Mouse (Mus musculus) spleen, adult 18-20 months (tissue): ENCODE results near the gene Iqsec1.

Experiments used
- DNase-seq, 2 experiments: peaks; one replicate each; pipeline ENCODE4 v3.0.0; 2022; ENCODE audit warnings: mixed read lengths in 2 of 2

The Iqsec1 gene

GRCm38 (mm10) chr6:90809960-90810362, 178.5 kb downstream of the Iqsec1 start:
- peak; percentile 57 to 58 for DNase-seq

DNA sequence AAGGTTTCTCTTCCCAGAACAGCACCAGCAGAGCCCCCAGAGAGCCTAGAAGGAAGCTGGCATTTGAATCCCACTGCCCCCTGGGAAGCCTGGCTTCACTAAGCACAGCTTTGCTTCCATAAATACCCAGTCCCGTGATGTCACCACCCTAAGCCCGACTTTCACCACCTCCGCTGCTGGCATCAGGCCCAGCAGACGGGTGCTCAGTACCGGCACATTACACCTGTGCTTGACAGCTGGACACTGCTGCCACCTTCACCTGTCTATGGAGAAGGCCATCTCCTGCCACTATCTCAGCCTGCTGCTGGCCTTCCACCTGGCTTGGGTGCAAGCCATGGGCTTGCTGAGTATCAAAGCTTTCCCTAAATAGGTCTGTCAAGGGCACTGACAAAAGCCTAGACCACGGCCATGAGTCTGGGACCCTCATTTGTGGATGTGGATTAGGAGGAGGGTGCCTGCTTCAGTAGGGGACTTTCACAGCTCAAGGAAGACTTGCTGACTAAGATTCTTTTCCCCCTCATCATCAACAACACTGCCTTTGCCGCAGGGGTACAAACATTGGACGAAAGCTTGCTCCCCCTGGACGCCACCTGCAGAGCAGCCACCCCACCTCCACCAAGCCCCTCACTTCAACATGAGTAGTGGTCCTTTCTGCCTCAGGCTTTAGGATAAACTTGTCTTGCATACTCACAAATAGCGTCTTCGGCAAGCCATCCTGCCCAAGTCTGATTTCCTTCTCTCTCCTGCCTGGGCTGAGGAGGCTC, 179.2 kb downstream of the Iqsec1 start:
- no peak for DNase-seq

DNA sequence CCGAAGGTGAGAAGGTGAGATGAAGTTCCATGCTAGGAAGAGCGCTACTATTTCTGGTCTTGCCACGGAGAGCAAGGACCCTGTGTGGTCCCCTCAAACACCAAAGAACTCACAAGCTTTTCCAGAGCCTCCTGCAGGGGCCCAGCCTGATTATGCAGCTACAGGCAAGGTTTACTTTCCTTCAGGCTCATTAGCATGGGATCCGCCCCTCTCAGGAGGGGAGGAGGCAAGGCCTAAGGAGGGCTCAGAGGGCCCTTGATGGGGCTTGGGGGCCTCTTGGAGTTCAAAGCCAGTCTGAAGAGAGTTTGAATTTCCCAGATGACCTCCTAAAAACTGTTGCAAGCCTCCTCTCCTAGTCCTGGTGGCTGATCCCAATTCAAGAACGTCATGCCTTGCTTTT, 179.9 kb downstream of the Iqsec1 start:
- no peak for DNase-seq

DNA sequence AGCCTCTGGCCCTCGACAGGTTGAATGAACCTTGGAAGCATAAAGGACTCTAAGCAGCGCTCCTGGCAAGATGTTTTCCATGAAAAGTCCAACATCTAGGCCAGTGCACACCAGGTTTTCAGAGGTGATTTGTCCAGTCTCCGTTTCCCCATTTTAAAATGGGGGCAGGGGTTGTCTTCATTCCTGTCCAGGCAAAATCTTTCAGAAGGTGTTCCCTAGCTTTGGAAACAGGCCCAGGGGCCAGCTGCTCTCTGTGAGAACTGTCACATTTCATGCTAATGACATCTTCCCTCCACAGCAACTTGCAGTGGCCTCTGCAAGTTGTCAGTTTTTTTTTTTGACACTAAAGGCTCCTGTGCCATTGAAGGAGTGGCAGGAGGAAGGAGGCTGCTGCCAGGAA, 180.4 kb downstream of the Iqsec1 start:
- no peak for DNase-seq

GRCm38 (mm10) chr6:90807581-90807980, 180.9 kb downstream of the Iqsec1 start:
- no peak for DNase-seq

DNA sequence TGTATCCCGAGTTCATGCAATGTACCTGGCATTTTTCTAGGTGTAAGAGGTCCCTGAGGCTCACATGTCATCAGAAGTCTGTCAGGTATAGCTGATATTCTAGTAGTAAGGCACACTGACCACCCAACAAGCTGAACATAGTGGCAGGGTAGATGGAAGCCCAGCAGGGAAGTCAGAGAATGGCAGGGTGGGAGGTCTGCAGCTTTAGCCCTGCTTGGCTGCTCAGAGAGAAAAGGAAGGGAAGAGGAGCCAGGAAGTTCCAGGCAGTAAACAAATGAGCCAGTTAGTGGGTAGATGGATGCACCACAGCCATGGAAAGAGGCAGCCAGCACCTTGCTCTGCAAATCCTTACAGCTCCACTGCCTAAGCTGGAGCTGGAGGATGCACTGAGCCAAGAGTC, 181.7 kb downstream of the Iqsec1 start:
- DNase-seq = no peak

DNA sequence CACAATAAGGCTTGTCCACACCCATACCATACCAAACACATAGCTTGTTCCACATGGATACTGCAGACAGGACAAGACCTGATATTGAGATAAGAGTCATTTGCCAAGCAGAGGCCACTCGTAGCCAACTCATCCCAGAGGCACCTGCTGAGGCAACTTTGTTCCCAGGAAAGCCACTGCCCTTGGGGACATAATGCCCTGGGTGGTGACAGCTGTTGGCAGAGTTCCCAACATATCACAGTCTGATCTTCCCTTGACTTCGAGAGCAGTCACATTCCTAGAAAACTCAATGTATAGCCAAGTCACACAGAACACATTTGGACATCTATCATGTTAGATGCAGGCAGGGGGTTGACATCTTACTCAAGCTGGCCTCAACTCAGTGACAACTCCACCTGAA, 183.4 kb downstream of the Iqsec1 start:
- DNase-seq = no peak

- DNase-seq = no peak
These were observed 183.8 kb downstream of the Iqsec1 start for GRCm38 (mm10) chr6:90804646-90805045.

DNA sequence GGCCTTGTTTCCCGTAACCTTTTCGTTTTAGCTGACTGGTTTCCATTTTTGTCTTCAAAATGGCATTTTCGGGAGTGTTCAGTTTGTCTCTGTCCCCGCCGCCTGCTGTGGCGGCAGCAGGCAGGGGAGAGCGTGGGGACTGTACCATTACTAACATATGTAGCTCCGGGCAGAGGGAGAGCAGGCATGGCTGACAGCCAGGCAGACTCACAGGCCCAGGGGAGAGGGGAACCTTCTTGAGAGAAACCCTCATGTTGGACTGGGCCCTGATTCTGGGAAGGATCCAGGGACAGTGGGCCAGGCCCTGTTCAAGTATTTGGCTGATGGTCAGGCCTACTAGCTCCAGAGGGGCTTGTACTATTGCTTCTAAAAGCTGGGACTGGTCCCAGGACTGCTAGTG, 185.9 kb downstream of the Iqsec1 start:
- DNase-seq = no peak

DNA sequence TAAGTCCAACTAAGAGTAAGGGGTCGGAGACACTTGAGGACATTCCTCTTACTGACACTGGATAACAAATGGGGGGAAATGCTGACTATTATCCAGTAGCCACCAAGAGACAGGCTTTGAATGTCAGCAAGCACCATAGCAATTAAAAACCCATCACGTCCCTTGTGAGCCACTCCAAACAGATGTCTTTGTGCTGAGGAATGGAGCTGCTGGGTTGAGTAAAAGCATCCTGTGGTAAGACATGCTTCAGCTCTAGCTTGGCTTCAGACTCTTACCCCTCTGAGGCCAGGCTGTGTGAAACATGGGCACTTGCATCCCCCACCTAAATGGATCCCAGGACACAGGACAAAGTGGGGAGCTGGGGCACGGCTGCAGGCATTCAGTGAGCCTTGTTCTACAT, 186.4 kb downstream of the Iqsec1 start:
- no peak for DNase-seq

- DNase-seq = no peak
These were observed 187.7 kb downstream of the Iqsec1 start for GRCm38 (mm10) chr6:90800825-90801224.

- DNase-seq = no peak
These were observed 189.4 kb downstream of the Iqsec1 start for GRCm38 (mm10) chr6:90799116-90799515.

DNA sequence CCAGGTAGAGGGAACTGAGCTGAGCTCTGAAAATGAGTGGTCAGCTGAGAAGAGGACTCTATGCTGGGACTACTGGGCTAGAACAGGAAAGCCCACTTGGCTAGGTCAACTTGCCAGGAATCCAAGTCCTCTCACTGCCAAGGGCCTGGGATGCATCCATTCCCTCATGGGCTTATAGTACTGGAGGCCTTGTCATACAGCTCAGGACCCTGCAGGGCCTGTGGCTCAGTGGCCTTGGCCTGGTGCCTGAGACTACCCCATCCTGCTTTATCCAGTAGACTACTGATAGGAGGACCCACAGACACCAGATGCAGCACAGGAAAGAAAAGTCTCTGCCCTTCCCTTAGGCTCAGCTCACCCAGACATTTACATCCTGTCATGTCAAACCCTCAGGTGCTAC, 190.3 kb downstream of the Iqsec1 start:
- no peak for DNase-seq

GRCm38 (mm10) chr6:90796902-90797596, 191.4 kb downstream of the Iqsec1 start:
- DNase-seq = no peak

DNA sequence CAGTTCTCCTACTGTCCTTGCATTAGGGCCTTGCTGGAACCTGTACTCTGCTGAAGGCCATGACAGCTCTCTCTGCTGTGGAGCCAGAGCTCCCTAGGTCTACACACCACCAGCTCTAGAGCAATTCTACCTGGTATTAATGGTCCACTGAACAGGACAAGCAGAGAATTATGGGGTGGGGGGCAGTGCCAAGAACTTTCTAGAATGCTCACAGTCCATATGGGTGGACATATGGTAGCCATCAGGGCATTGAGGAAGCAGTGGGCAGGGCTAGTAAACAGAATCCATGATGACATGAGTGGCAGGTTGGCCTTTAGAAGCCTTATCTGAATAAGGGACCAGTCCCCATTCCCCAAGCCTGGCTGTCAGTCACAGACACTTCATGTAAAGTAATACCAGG, 197.6 kb downstream of the Iqsec1 start:
- DNase-seq = no peak

DNA sequence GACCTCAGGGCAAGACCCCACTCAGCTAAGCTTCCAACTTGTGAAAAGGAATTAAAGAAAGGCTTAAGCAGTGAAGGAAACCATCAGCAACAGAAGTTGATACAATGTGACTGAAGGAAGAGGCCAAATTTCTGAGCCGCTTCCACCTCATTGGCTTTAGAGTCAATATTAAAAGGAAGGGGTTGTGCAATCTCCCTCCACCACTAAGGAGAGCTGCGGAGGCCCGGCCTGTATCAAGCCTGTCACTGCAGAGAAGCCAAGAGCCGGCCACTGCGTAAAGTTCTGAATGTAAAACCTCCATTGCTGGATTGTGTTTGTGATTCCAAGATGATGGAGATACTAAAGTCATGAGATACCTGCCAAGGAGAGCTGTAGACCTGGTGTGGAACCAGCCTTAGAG, 199.0 kb downstream of the Iqsec1 start:
- no peak for DNase-seq

DNA sequence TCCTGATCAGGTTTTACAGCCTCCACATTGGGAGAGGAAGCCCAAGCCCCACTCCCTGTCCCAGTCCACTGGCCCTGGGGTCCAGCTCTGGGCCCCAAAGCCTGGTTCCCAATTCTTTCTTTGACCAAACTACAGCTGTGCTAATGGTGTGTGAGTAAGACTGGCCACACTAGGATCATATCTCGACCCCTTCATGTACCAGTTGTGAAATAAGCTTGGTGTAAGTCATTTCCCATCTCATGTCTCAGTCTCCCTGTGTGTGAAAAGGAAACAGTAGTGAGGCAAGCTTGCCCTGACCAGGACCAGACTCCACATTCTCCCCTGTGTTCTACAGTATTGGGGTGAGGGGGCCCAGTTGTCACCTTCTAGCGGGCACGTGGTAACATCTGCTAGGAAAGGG, 200.9 kb downstream of the Iqsec1 start:
- DNase-seq = no peak

DNA sequence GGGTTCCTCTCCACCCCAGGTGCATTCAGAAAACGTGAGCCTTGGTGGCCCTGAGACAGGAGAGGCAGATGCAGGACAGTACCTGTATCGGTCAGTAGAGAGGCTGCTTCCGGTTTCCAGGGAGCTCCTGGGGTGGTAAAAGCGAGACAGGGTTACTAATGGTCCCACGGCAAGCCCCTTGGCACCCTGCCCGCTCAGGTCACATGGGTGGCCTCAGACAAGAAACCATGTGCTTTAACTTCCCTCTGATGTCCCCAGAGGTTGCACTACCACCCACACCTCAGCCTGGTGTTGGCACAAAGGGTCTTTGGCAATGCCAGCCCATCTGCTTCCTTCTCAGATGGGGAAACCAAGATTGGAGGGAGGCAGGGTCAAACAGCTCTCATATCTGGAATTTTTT, 201.4 kb downstream of the Iqsec1 start:
- DNase-seq = peak; percentile 78 to 83

GRCm38 (mm10) chr6:90786589-90786988, 201.9 kb downstream of the Iqsec1 start:
- no peak for DNase-seq

DNA sequence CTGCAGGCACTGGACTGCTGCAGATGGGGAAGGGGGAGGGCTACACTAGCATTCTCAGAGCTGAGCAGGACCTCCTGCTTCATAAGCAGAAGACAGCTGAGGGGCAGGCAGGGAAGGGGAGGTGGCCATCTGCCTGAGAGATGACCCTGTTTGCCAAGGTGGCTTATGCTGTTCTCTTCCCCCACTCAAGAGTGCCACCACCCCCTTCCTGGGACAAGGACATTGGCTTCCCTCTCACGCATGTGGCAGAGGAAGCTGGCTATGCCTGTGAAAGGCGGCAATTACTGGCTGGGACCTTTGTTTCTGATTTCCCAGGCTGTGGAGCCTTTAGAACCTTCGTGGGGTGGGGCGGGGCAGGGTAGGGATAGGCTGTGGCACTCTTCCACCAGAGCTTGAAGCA, 204.5 kb downstream of the Iqsec1 start:
- DNase-seq = no peak

GRCm38 (mm10) chr6:90783176-90783575, 205.3 kb downstream of the Iqsec1 start:
- DNase-seq = no peak

DNA sequence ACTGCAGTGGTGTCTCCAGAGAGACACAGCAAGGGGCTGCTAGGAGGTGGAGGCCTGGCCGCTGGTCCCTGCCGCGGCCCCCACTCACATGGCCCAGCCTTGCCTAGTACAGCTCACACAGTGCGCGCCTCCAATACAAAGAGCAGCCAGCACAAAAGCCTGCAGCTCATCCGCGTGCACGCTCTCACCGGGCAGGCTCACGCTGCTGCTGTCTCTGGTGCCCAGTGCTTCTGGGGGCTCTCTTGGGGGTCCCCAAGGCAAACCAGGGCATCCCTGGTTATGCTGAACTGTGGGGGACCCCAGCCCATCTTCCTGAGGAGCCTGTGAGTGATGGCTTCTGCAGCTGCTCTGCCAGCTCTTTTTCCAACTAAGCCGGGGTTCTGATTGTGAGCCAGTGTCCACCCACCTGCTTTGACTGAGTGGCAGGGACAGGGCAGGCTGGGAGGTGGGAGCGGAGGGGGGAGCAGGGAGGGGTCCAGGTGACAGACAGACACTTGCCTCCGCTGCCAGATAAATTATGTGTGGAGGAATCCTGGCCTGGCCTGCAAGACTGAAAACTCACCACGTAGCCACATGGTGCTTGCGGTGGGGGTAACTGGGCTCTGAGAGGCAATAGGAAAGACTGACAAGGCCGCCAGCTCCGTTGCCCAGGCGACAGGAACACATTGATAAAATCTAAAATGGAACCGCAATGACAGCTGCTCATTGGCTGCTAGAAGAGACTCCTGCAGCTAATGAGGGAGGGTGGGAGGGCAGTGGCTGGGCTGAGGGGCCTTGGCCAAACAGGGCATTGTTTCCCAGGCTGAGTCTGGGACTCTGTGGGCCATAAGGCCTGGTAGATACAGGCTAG, 206.3 kb downstream of the Iqsec1 start:
- DNase-seq = no peak

DNA sequence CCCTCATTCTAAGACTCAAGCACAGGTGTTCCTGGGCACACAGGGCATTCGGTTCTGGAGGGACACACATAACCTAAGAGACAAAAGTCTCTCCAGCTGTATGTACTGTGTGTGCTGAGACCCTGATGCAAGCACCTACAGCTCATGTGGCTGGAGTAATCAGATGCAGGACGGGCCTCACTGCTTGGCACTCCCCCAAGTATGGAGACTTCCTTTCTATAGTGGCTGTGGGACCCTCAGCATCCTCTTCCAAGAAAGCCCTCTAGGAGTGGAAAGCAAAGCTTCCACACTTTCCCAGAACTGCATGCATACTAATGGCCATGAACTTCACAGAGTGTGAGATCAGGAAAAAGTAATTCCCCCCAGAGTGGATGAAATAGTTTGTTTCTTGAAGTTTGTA, 208.0 kb downstream of the Iqsec1 start:
- no peak for DNase-seq

DNA sequence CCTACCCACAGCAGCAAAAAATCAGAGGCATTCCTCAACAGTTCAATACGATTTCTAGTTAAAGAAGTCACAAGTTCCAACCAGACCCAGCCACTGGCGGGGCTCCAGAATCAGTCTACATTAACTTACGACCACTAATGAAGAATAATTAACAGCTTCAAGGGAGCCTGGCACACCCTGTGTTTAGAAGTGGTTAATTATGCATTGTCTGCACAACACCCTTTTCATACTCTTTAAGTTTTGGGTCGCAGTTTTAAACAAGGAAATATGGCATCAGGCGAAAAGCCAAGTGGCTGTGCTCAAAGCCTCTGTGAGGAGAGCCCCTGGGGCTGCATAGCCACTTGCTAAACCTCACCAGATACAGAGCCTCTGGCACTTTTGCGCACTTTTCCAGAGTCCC, 209.6 kb downstream of the Iqsec1 start:
- DNase-seq = no peak
